ENCODE assay signal across 8 mouse cellular contexts in the genomic region with DNA sequence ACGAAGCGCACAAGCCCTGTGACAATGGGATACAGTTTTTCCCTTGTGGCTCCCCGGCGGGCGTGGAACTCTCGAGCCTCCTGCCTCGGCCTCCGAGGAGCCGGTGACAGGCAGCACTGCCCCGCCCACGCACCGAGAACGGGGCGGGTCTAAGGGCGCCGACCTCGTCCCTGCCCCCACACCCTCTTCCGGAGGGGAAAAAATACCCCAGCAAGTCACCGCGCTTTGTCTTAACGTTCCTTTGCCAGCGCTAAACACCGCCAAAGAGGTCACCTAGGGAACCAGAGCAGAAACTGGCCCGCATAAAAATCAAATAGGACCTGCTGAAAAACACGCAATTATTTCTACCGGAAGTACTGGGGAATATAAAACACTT. TPM values are rescaled to one million over a fixed set of nuclear protein-coding genes. Genes with fewer than 3 reads are reported as not detected.
DNase-seq lines count a peak whose midpoint lies in the region; ATAC-seq and TF ChIP-seq lines count a peak whose summit lies in the region.

No protein-coding gene starts in this region.

- H3K79me2 ChIP-seq in liver, adult 2 months (ENCODE audit: control insufficient read depth, insufficient read depth, low read length): no peaks in the 10 kb centered on the region

- peak overlapping the region; percentile 71 for H3K4me2 ChIP-seq in heart, embryonic 12.5 days
- H3K4me2 ChIP-seq in kidney, embryonic 16.5 days (replicated peaks; ENCODE audit: low read depth, low read length): peak overlapping the region; percentile 69

- 6% methylated on average over 26 of the region's 26 CpGs for WGBS in heart, embryonic 12.5 days
- 5% methylated on average over 26 of the region's 26 CpGs for WGBS in kidney, embryonic 16.5 days
- WGBS in liver, adult 2 months: 3% methylated on average over 26 of the region's 26 CpGs

- no peaks in the 10 kb centered on the region for H3K36me3 ChIP-seq in heart, embryonic 12.5 days
- no peaks in the 10 kb centered on the region for H3K36me3 ChIP-seq in kidney, embryonic 16.5 days (ENCODE audit: insufficient read depth, low read length)
- H3K36me3 ChIP-seq in liver, adult 2 months (ENCODE audit: control insufficient read depth, insufficient read depth, low read length): no peaks in the 10 kb centered on the region

- peak overlapping the region; percentile 60 for H3K9ac ChIP-seq in heart, embryonic 12.5 days
- peak overlapping the region; percentile 69 for H3K9ac ChIP-seq in kidney, embryonic 16.5 days (replicated peaks; ENCODE audit: low read length)
- H3K9ac ChIP-seq in liver, adult 2 months (ENCODE audit: low read depth, low read length): peak overlapping the region; percentile 84

- ATAC-seq in erythroblast, adult 5-6 weeks (replicated peaks; ENCODE audit: low FRiP score, poor library complexity, severe bottlenecking): peak; percentile 86
- ATAC-seq in heart, embryonic 12.5 days (ENCODE audit: insufficient number of reproducible peaks, low FRiP score): peak; percentile 83
- ATAC-seq in kidney, embryonic 16.5 days (ENCODE audit: low FRiP score, low TSS enrichment): peak; percentile 25; the same call in 1 of the 2 replicates

- no peaks in the 10 kb centered on the region for H3K27me3 ChIP-seq in heart, embryonic 12.5 days (replicated peaks)
- H3K27me3 ChIP-seq in kidney, embryonic 16.5 days (ENCODE audit: insufficient read depth, low read length): no peaks in the 10 kb centered on the region
- no peaks in the 10 kb centered on the region for H3K27me3 ChIP-seq in liver, adult 2 months (ENCODE audit: control insufficient read depth, insufficient read depth, low read length)

- H3K9me3 ChIP-seq in heart, embryonic 12.5 days (replicated peaks): 0 out of 2 replicates have a peak, but pooled peaks cover 2% of the 10 kb centered on the region
- H3K9me3 ChIP-seq in kidney, embryonic 16.5 days (ENCODE audit: low read length): peaks cover 2% of the 10 kb centered on the region; the same call in 1 of the 2 replicates

- no peak for TF ChIP-seq POLR2A in liver, adult 2 months (IDR thresholded peaks at IDR 0.05; ENCODE audit: extremely low read depth, insufficient read depth, low read length)

- TF ChIP-seq CTCF in liver, adult 2 months (IDR thresholded peaks at IDR 0.05; ENCODE audit: low read depth, low read length): no peak

- peak overlapping the region; percentile 69 for H3K27ac ChIP-seq in heart, embryonic 12.5 days (ENCODE audit: poor library complexity, severe bottlenecking)
- peak overlapping the region; percentile 94 for H3K27ac ChIP-seq in kidney, embryonic 16.5 days (ENCODE audit: low read length)
- H3K27ac ChIP-seq in liver, adult 2 months (replicated peaks; ENCODE audit: insufficient read depth, low read depth, low read length): peak overlapping the region; percentile 97

- no peaks in the 10 kb centered on the region for H3K4me1 ChIP-seq in heart, embryonic 12.5 days (replicated peaks)
- H3K4me1 ChIP-seq in kidney, embryonic 16.5 days (ENCODE audit: insufficient read depth, low read length): peaks cover 4% of the 10 kb centered on the region; the same call in 1 of the 2 replicates
- H3K4me1 ChIP-seq in liver, adult 2 months (ENCODE audit: control insufficient read depth, insufficient read depth, low read length): no peaks in the 10 kb centered on the region

- H3K4me3 ChIP-seq in heart, embryonic 12.5 days: peak overlapping the region; percentile 60
- peak overlapping the region; percentile 74 for H3K4me3 ChIP-seq in kidney, embryonic 16.5 days (ENCODE audit: low read length)
- peak overlapping the region; percentile 82 for H3K4me3 ChIP-seq in liver, adult 2 months (ENCODE audit: insufficient read depth, low read depth, low read length)

- DNase-seq in B cell, adult 2 months: peak; percentile 93
- DNase-seq in adrenal gland, postnatal 4 days (ENCODE audit: low spot score in 2 of 2): peak; percentile 36 to 43
- DNase-seq in liver, adult 2 months (ENCODE audit: extremely low read depth, low read depth, low spot score): no peak
- DNase-seq in monocyte, adult 2 months (ENCODE audit: low read depth in 1 of 2, low spot score in 2 of 2): peak; percentile 47 to 69
- peak; percentile 87 to 89 for DNase-seq in spleen, postnatal 36 days (ENCODE audit: low spot score in 2 of 2)

RNA-seq across cellular contexts. Expression of a gene that starts 0.4 kb away (rescaled TPM):
- total RNA-seq in adrenal gland, postnatal 4 days (2021): 1 to 10 TPM; 1.2 to 1.8 TPM
- total RNA-seq in erythroblast, adult 5-6 weeks (2015; ENCODE audit: low replicate concordance): not detected in 2 replicates
- 0.84 and 0.85 TPM in 2 replicates for total RNA-seq in erythroblast, adult 5-6 weeks (2017; ENCODE audit: low replicate concordance)
- polyA plus RNA-seq in heart, embryonic 12.5 days (2016; fragmentation: Nextera tagmentation; extraction: Ambion mirVana): 0.87 and 1.5 TPM in 2 replicates
- 0.45 and 0.46 TPM in 2 replicates for polyA plus RNA-seq in kidney, embryonic 16.5 days (2015; fragmentation: Nextera tagmentation; extraction: Ambion mirVana)
- 1.4 and 1.9 TPM in 2 replicates for total RNA-seq in liver, adult 2 months (2014; rRNA removed)
- 0.17 and 0.27 TPM in 2 replicates for polyA plus RNA-seq in liver, adult 2 months (2012; rRNA removed)

RNA-seq across cellular contexts. Expression of a gene that starts 43.0 kb away (rescaled TPM):
- 1 to 10 TPM; 6.6 to 6.7 TPM for total RNA-seq in adrenal gland, postnatal 4 days (2021)
- 2.1 TPM in 1 of 2 replicates, not detected in the other for total RNA-seq in erythroblast, adult 5-6 weeks (2015; ENCODE audit: low replicate concordance)
- total RNA-seq in erythroblast, adult 5-6 weeks (2017; ENCODE audit: low replicate concordance): not detected in 2 replicates
- 6.9 and 7.4 TPM in 2 replicates for polyA plus RNA-seq in heart, embryonic 12.5 days (2016; fragmentation: Nextera tagmentation; extraction: Ambion mirVana)
- polyA plus RNA-seq in kidney, embryonic 16.5 days (2015; fragmentation: Nextera tagmentation; extraction: Ambion mirVana): 4.3 and 6.7 TPM in 2 replicates
- 0.09 and 0.27 TPM in 2 replicates for total RNA-seq in liver, adult 2 months (2014; rRNA removed)
- polyA plus RNA-seq in liver, adult 2 months (2012; rRNA removed): 0.14 and 0.29 TPM in 2 replicates

Comparison
In these comparisons a context has a peak if more than half of its experiments do, and no peak if none do; other contexts are left out.
1. ATAC-seq: peak in every context shown above with its lines; median percentile 86 in erythroblast, adult 5-6 weeks; 83 in heart, embryonic 12.5 days; 25 in kidney, embryonic 16.5 days.